Mouse (Mus musculus): Measurements from ENCODE around the gene Epha8.

Gene Epha8

GRCm38 (mm10) chr4:136956751-136957446, at the start of gene Epha8:
Gene Epha8, minus strand, starts transcription at chr4:136956816.
- DNase-seq: peak; percentile 67

- DNase-seq: no peak
Observed at GRCm38 (mm10) chr4:137001825-137002224, 45.2 kb upstream of the Epha8 start.

GRCm38 (mm10) chr4:137001020-137001419, 44.4 kb upstream of the Epha8 start:
- DNase-seq: no peak

- DNase-seq: no peak
Observed at GRCm38 (mm10) chr4:136998371-136998770, 41.8 kb upstream of the Epha8 start.

GRCm38 (mm10) chr4:136997723-136998345, 41.2 kb upstream of the Epha8 start:
- peak; percentile 91 for DNase-seq

- DNase-seq: no peak
Observed at GRCm38 (mm10) chr4:136996933-136997332, 40.3 kb upstream of the Epha8 start.

GRCm38 (mm10) chr4:136995361-136995760, 38.7 kb upstream of the Epha8 start:
- peak; percentile 70 for DNase-seq

- no peak for DNase-seq
Observed at GRCm38 (mm10) chr4:136981993-136982695, 25.5 kb upstream of the Epha8 start.

GRCm38 (mm10) chr4:136981347-136981746, 24.7 kb upstream of the Epha8 start:
- DNase-seq: peak; percentile 78

- peak; percentile 42 for DNase-seq
Observed at GRCm38 (mm10) chr4:136980921-136981320, 24.3 kb upstream of the Epha8 start.

GRCm38 (mm10) chr4:136977244-136977643, 20.6 kb upstream of the Epha8 start:
- no peak for DNase-seq

- peak; percentile 54 for DNase-seq
Observed at GRCm38 (mm10) chr4:136970939-136971338, 14.3 kb upstream of the Epha8 start.

GRCm38 (mm10) chr4:136969503-136970276, 13.1 kb upstream of the Epha8 start:
- no peak for DNase-seq

- no peak for DNase-seq
Observed at GRCm38 (mm10) chr4:136969096-136969495, 12.5 kb upstream of the Epha8 start.

GRCm38 (mm10) chr4:136967511-136967910, 10.9 kb upstream of the Epha8 start:
- DNase-seq: no peak

GRCm38 (mm10) chr4:136966493-136967390, 10.1 kb upstream of the Epha8 start:
- DNase-seq: no peak

GRCm38 (mm10) chr4:136964990-136965421, 8.4 kb upstream of the Epha8 start:
- DNase-seq: no peak

- DNase-seq: no peak
Observed at GRCm38 (mm10) chr4:136962447-136962846, 5.8 kb upstream of the Epha8 start.

GRCm38 (mm10) chr4:136961642-136962285, 5.1 kb upstream of the Epha8 start:
- DNase-seq: no peak

- DNase-seq: no peak
Observed at GRCm38 (mm10) chr4:136960581-136960980, 4.0 kb upstream of the Epha8 start.

- no peak for DNase-seq
Observed at GRCm38 (mm10) chr4:136960068-136960467, 3.5 kb upstream of the Epha8 start.
